Mouse (Mus musculus): ENCODE results near the gene Gm20431.
A peak's percentile ranks its signal among the peaks of the same experiment; 100 is the strongest.
"Not testable (repeated sequence)": the region's sequence is repeated elsewhere in the genome, so short reads cannot be mapped to it uniquely, and the experiment has no call there.

The Gm20431 gene

DNA sequence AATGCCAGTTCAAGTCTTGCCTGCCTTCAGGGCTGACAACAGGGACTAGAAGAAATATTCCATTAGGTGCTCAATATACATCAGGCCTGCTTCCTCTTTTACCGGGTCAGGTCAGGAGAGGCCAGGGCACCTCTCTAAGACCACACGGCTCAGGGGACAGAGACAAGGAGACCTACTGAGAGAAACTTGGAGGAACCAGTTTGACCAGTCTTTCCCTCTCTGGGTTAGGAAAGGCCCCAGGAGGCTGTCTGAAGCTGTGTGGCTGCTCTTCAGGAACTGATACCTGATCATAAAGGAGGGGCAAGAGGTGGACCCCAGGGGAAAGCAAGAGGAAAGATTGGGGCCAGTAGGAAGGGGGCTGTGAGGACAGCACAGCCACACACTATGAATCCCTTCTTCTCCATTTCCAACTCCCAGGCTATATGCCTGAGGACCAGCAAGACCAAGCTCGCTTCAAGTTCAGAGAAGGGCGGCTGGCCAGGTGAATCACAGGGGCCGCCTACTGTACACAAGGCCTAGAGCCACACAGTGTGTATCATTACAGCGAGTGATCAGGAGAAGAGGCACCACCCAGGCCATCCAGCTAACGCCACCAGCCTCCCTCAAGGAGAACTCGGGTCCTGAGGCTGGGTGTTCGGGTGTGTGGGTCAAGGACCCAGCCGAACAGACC lies 2.0 kb downstream of the Gm20431 start:
- DNase-seq, result no peak

DNA sequence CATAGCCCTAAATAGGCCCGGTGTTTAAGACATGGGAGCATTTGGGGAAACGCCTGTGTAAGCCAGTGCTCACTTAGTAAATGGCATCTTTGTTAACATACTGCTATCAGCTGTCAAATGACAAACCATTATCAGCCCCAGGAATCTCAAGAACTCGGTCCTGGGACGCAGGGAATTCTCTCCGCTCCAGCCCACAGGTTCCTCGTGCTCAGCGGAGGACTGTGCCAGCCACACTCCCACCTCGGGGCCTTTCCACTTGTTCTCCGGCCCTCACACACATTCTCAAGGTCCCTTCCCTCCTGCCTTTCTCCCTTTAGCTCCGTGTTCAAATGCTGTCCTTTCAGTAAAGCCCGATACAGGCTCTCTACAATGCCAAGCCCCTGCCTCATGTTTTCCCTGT lies 2.6 kb downstream of the Gm20431 start:
- no peak for DNase-seq

DNA sequence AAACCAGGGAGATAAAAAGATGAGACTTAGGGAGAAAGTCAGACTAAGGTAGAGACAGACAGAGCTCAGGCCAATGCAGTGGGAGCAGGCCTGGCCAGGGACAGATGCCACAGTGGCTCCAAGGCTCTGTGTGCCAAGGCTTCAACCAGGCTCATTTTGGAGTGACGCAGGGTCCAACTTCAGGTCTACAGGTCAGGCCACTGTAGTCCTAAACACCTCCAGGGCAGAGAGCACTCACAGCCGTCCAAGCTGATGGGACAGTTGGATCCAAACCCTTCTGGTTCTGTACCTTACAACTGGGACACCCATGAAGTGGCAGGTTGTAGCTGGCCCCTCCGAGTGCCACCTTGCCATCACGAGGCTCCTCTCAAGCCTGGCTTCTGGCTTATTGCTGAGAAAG lies 3.3 kb downstream of the Gm20431 start:
- DNase-seq, result no peak

DNA sequence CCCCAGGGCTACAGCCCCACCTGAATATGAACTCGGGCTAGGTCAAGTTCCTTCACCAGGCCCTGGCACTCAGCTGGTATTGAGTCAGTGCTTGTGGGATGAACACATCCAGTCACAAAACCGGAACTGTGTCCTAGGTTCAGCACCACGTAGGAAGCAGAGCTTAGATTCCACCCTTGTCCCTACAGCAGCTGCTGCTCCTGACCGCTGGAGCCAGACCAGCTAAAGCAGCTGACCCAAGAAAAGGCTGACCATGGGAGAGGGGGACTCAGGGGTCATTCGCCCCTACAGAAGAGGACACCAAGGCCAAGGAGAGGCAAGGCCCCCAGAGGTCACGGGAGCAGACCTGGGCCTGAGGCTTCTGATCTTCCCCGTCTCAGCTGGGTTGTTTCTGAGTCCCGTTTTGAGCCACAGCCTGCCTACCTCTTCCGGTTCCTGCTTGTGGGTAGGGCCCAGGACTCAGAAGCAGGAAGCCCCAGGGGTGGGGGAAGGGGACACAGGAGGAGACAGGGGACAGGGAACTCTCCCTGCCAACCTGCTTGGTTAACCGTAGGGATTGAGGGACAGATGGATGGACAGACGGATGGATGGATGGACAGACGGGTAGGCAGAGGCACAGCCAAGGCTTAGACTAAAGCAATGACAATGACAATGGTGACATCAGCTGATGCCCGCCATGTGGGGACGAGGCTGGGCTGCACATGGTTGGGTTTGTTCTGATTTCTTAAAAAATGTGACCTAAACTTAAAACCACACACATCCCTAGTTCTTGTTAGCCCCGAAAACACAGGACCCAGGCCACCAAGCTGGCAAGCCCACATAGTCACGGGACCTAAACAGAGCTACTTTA lies 4.4 kb downstream of the Gm20431 start:
- DNase-seq, result peak; percentile 71 to 76

DNA sequence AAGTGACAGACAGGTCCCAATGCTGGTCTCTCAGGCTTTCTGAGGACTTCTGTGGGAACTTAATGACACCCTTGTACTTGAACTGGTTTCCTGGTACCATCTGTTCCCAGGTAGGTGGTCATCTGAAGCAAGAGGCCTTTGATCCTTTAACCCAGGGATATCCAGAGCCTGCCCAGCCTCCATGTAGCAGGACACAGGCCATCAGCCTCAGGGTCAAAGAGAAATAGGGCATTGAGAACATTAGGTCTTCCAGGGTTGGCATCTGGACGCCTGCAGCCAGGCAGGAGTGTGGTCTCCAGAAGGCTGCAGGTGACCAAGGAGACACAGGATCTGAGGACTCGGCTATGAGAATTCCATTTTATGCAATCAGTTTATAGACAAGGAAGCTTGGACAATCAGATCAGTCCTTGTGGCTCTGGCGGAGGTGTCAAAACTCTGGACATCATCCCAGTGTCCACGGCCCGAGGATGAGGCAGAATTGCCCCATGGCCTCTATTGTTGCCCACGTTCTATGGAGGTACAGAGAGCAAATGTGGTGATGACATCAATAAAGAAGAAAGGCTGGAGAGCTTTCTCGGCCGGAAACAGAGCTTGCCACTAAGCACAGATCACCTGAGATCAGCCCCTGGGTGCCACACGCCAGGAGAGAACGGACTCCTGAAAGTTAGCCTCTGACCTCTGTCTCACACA lies 6.2 kb downstream of the Gm20431 start:
- no peak for DNase-seq

DNA sequence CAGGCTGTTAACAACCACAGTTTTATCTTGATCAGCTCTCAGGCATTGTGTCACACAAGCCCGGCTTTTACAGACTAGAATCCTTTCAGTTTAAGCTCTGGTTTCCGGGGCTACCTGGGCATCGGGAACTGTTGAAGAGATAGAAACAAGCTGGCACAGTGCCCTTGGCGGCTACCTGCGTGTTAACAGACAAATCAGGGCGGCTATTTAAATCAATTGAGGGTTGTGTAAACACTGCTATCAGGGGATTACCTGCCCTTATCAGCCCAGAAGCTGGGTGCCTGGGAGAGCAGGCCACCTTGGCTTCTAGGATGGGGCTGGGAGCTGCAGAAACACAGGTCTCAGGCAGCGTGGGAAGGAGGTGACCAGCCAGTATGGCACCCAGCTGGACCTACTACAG lies 8.6 kb downstream of the Gm20431 start:
- DNase-seq, result no peak

DNA sequence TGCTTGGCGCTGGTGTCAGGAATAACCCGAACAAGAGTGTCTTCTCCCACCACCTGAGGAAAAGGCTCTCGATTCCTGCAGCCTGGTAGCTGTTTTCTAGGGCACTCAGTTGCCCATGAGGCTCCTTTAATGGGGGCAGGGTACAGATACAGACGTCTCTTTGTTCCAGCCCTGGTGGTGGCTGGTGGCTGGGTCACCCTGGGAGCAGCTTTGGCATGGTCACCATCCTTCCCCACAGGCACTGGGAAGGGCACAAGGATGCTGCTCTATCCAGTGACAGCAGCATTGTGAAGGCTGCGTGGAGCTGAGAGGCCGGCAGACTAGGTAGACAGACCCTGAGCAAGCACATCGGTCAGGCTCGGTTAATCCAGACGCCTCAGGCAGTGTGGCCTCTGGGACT lies 9.7 kb downstream of the Gm20431 start:
- no peak for DNase-seq

DNA sequence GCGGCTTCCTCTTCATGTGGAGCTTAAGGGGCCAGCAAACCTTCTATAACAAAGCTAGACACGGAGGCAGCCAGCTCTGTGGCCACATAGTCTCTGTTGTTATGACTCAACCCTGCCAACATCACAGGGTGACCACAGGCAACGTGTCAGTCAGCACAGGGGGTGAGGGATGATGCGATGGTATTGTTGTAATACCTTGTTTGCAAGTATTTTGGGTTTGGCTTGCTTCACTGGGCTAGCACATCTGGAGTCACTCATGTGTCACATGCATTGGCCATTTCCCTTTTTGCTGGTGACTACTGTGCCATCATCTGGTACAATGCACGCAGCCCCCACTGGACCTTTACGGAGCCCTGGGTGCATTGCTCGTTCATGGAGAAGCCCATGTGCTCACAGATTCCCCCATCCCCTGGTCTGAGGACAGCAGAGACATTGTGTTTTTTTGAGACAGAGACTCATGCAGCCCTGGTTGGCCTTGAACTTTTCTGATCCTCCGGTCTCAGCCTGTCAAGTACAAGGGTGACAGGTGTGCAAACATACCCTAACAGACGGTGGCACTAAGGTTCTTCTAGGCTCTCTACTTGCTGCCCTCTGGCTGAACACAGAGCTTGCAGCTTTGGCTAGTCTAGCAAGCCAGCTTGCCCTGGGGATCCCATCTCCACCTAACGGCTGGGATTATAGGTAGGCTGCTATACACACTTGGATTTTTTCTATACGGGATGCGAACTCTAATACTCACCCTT lies 11.8 kb downstream of the Gm20431 start:
- peak in 1 of 2 experiments; percentile 49 for DNase-seq

DNA sequence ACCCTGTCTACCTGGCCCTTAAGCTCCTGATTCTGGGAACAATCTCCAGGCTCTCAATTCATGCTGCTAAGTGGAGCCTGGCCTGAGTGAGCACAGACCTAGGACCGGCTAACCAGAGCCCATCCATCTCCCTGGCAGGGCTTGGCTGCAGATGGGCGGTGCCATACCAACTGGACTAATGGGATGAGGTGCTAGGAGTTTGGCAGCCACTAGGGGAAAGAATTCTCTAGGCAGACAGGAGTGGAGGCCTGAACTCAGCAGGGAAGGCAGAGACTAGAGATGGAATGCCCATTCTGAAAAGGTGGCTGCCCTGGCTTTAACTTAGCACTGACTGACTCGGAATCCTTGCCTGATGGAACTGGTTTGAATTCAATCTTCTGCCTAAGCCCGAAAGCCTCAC lies 14.9 kb downstream of the Gm20431 start:
- no peak for DNase-seq

DNA sequence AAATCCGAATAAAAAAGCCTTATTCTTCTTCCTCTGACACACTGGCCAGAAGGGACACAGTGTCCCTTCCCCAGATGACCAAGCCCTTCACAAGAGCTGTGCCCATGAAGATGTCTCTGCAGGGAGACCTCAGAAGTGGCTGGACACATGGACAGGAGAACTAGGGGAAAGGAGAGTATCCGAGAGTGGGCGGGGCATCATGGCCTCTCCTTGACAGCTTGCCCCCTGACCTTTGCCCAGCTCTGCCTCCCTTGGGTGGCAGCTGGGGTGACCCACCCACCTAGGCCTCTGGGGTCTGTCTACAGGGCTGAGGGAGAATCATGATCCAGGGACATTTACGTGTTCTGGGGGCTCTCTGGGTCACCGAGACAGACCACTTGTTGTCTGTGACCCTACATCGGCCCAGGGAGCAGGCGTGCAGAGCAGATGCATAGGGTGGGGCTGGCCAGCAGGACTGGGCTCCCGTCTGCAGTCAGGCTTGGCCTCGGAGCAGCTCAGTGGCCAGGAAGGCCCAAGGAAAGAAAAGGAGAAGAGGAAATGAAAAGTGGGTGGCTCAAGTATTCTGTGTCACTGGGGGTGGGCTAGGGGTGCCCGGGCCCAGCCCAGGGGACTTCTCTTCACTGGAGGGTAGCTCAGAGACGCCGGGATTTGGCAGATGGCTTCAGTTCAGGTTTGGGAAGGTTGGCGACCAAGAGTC lies 17.8 kb downstream of the Gm20431 start:
- not testable (repeated sequence) for DNase-seq

DNA sequence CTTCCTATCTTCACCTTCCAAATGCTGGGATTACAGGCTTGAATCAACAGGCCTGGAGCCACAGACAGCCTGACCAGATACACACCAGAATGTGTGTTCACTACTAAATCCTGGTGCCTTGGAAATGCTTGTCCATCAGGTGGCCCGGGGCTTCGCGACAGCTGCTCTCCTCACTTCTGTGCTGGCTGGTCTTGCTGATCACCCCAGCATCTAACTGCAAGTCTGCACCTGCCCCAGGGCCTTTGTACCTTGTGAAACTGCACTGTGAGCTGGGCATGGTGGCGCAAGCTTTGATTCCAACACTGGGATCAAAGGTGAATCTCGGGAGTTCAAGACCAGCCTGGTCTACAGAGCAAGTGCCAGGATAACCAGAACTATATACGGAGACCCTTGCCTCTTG lies 19.1 kb downstream of the Gm20431 start:
- DNase-seq, result no peak

DNA sequence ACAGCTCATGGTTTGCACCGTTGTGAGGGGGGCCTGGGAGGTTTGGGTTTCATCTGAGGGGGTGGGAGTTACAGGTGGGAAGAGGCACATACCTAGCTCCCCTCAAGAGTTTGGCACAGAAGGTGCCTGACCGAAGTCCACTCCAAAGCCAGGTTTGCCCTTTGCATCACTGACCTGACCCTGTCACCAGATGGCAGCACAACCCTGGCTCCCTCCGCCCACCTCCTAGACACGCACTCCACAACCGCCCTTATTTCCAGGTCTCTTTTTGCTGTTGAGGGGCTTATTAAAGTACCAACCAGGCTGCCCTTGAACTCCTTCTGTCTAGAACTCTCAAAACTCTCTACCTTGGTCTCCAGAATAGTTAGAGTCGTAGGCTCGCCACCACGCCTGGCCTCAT lies 20.0 kb downstream of the Gm20431 start:
- DNase-seq, result peak; percentile 55 to 78

DNA sequence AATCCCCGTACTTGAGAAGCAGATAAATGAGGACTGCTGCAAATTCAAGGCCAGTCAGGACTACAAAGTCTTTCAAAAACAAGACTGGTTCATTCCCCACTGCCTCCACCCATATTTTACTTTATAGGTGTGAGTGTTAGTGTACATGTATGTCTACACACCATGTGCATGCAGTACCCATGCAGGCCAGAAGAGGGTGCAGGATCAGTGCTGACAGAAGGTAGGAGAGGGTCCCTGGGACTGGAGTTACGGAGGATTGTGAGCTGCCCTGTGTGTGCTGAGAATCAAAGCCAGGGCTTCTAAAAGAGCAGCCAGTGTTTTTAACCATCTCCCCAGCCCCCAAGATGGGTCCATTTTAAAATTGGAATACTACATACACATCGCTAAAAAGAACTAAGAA lies 21.0 kb downstream of the Gm20431 start:
- peak in 1 of 2 experiments; percentile 62 for DNase-seq

DNA sequence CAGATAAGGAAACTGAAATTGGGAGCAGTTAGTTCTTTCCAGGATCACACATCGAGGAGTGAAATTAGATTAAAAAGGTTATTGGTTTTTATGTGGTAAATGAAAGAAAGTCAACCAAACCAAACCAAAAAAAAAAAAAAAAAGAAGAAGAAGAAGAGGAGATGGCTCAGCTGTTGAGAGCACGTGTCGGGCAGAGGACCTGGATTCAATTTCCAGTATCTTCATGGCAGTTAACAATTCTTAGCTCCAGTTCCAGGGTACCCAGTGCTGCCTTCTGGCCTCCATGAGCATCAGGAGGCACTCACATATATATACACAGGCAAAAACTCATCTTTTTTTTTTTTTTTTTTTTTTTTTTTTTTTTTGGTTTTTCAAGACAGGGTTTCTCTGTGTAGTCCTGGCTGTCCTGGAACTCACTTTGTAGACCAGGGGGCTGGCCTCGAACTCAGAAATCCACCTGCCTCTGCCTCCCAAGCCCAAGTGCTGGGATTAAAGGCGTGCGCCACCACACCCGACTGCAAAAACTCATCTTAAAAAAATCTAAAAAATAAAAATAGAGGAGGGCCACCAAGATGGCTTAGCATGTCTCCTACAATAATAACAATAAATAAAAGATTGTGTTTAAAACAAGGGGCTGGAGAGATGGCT lies 26.3 kb downstream of the Gm20431 start:
- DNase-seq, result no peak

DNA sequence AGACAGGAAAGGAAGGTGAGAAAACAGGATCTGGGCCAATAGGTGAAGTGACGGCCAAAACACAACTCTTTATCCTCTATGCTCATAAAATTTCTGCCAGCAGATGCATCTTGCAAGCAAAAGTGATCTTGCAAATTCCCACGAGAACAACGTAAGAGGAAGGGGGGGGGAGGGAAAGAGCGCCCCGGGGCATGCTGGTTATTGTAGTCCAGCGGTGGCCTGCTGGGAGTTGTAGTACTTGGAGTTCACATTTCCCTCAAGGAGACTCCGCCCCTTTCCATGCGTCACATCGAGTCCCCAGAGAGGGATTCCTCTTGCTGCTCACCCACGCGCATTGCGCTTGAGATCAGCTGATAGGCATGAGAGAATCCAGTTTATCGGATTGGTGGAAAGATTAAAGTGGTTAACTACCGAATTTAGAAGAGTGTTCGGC lies 26.9 kb downstream of the Gm20431 start:
- DNase-seq, result peak; percentile 95

DNA sequence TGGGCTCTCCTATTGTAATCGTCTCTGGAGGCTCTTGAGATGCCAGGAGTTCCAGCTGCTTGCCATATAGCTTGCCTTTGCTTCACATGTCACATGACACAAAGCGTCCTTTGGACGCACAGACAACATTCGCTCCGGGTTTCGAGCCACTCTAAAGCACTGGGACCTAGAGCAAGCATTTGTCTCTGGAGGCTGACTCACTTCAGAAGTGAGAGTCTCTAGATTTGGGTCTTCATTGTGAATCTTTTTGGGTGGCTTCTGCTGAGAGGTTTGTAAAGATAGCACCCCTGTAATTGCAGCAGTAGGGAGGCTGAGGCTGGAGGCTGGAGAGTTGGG lies 27.8 kb downstream of the Gm20431 start:
- DNase-seq, result no peak

DNA sequence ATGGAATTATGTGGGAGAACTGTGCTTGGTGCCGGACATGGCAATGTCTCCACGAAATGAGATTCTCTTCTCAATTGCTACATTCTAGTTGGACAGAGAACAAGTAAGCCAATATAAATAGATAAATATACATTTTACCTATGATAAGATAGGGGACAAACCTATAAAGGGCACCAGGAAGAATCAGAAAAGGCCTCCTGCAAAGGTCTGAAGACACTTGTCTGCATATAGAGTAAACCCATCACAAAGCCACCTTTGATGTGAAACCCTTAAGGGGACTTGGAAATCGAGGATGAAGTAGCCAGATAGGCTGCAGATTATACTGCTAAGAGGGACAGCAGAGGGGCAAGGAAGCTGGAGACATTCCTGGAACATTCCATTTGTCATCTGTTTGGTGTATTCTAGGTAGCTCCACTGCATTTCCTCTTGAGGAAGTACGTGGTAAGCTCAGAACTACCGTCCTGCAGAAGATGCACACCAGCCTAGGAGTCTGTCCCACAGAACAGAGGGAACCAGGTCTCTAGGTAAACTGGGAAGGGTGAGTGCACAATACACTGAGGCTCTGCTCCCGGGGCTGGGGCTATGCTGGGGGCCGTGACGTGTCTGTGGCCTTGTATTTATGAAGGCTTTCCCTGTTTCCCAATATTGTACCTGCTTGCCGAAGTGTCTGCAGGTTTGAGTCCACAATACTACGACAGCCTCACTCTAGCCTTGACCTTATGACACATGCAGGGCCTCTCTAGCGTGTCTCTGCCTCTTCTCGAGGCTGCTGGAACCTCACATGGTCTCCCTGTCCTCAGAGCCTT lies 28.4 kb downstream of the Gm20431 start:
- no peak for DNase-seq

DNA sequence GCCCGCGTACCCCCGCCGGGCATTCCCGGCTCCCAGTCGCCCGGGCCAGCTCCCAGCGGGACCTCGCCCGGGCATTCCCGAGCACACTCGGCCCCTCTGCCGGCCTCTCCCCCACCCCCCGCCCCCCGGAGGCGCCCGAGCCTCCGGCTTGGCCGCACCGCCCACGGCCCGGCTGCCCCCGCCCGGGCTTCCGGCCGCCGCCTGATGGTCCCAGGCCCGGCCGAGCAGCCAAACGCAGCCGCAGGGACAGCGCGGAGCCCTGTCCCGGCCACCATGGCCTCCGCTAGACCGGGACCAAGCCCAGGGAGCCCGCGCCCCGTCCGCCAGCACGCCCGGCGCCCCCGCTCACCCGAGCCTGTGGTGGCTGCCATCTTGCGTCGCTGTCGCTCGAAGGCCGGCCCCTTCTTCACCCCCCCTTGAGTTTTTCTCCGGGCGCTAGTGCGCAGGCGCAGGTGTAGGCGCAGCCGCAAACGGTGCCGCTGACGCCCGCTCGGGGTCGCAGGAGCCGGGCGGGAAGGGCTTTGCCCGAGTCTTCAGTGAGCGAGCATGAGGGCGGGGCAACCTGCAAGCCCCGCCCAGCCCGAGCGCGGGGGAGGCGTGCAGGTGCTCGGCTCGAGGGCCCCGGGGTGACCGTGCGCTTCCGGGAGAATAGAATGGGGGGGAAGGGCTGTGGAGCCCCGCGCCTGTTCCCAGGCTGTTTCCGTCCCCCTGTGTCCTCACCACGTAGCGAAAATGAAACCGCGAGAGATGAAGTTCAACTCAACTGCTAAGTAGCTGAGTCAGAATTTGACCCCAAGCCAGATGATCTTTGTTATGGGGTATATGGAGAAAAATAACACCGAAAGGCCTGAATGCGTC lies 29.5 kb downstream of the Gm20431 start, which contains the start of gene Ube2v1:
Ube2v1 (minus strand) TSS at position 505 of the 858 bp plus-strand sequence.
- peak; percentile 98 for DNase-seq

DNA sequence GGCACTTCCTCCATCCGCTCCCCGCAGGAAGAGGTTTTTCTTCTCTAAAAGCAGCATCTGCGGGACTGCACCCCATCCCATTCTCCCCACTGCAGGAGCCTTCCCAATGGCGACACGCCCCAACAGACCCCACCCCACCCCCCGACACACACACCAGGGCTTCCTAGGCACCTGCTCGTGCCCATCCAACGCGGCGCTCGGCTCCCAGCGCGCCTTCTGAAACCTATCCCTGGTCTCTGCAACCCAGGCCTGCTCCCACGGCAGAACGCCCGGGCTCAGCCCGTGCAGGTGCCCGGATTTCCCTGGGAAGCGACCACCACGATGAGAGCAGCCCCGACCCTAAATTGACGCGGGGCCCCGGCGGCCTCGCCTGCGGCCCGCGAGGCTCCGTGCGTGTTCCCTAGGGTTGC lies 30.1 kb downstream of the Gm20431 start:
- DNase-seq, result peak in 1 of 2 experiments; percentile 33

DNA sequence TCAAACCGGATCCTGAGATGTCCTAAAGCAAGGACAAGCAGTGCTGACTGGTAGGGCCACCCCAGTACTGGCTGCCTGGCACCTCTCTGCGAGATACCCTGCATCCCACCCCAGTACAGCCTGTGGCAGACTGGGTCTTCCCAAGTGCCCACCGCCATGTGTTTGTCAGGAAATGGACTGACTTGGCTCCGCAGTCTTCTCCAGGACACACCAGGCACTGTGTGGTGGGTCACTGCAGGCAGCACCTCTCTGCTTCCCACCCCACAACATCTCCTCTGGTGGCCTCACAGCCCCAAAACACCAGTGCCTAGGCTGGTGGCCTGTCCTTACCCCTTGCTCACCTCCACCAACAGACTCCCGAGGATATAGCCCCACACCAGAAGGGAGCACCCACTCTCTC lies 30.9 kb downstream of the Gm20431 start:
- DNase-seq, result no peak
